Mouse (Mus musculus) C2C12 (cell line): ENCODE data around the gene Gm3376.
"Not testable (repeated sequence)": the region's sequence is repeated elsewhere in the genome, so short reads cannot be mapped to it uniquely, and the experiment has no call there.

Experiments used
- CEBPB ChIP-seq: IDR thresholded peaks from one replicate; pipeline ENCODE4 v1.6.1; 2011; ENCODE audit warnings: low read depth, mild to moderate bottlenecking, control low read depth, moderate library complexity
- CTCF ChIP-seq: IDR thresholded peaks from one replicate; pipeline ENCODE4 v1.5.1; 2011; ENCODE audit not compliant: control insufficient read depth, insufficient read depth, insufficient read length
- MAX ChIP-seq: IDR thresholded peaks from one replicate; pipeline ENCODE4 v1.6.1; 2011; ENCODE audit warnings: mild to moderate bottlenecking, control low read depth
- MYOD1 ChIP-seq: IDR thresholded peaks from one replicate; pipeline ENCODE4 v1.6.1; 2011; ENCODE audit warnings: low read depth; ENCODE audit not compliant: control insufficient read depth, insufficient read length
- MYOG ChIP-seq: IDR thresholded peaks from one replicate; pipeline ENCODE4 v1.6.1; 2011; ENCODE audit not compliant: control insufficient read depth, insufficient read length; ENCODE audit errors: extremely low read depth
- USF1 ChIP-seq: IDR thresholded peaks from one replicate; pipeline ENCODE4 v1.6.1; 2011; ENCODE audit warnings: low read depth, mild to moderate bottlenecking, control low read depth, moderate library complexity

GRCm38 (mm10) chrY:3771373-3771772 lies at the start of gene Gm3376:
- TF ChIP-seq CTCF, MYOD1, MYOG, CEBPB, MAX, USF1: not testable (repeated sequence)
